Mouse (Mus musculus): ENCODE results near the gene Nt5dc3.

Nt5dc3 gene

DNA sequence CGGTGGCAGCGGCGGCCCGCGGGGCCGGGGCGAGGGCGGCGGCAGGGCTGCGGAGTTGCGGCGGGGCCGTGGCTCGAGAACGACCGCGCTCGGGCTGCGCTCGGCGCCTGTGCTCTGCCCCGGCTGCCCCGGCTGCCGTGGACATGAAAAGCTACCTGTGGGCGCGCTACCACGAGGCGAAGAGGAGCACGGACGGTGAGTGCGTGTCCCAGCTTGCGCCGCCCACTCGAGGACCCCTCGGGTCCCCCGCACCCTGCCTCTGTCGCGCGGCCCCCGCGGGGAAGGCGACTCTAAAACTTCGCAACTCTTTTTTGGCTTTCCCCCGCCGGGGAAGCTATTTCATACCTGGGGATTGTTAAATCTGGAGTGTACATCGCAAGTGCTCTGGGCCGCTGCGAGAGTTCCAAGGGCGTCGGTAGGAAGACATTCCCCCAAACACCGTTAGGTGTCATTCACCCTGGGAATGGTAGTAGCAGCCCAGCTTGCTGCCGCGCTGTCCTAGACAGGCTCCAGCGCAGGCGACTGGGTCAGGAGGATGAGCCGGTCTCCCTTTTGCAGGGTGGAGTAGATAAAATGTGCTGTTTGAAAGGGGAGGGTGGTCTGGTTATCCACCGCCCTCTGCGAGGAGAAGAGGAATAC, 431 bp downstream of the Nt5dc3 start:
- DNase-seq (ENCODE audit: low read depth): no peak

DNA sequence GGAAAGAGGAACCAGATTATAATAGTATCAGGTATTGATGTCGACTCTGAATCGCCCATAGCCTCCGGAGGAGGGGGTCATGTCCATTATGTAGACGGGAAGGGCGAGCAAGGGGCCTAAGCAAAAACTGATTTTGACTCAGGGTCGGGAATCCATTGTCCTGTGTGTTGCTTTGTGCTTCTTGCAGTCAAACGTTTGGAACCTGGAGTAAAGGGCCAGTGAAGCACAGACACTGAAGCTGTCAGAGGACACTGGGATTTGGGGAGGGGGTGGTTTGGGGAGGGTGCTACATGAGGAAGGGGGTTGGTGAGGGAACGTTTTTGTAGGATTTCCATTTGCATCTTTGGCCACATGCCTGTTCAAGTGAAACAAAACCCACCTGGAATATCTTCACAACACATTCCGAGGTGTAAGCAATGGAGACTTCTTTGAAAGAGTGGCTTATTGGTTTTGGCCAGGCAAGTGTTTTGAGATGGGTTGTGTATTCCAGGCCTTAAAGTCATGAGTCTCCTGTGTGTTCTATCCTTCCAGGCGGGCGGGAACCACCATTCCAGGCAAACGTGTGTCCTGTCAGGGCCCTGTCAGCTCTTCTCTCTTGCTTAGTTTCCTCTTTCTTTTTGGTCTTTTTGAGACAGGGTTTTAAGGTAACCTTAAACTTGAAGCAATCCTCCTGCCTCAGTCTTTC, 1.2 kb downstream of the Nt5dc3 start:
- DNase-seq (ENCODE audit: low read depth): no peak

DNA sequence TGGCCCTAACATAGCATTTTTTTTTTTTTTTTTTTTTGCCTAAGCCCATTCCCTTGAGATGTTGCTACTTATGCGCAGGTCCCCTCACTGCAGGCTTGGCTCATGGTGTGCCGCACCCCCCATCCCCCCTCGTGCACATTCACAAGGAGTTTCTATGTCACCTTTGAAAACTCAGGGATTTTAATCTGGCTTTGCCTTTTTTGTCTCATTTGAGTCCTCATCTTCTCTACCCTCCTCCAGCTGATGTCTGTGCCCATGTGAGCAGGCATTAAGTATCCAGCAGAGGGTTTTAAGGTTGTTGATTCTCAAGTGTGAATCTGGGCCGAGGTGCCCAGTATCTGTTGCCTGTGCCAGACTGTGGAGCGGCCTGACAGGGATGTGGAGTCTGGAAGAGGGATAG, 2.8 kb downstream of the Nt5dc3 start:
- DNase-seq (ENCODE audit: low read depth): no peak

DNA sequence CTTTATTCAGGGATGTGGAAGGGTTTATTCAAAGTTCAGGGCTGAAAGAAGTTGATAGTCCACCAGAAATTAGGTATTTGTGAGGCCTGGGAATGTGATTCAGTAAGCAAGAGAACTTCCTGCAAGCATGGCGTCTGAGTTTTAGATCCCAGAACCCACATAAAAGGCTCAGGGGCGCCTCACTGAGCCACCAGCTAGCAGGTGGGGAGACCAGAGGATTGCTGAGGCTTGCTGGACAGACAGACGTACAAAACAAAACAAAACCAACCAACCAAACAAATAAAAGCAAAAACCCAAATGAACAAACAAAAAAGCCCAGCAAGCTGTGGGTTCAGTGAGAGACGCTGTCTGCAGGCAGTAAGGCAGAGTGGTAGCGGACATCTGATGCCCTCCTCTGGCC, 3.9 kb downstream of the Nt5dc3 start:
- no peak for DNase-seq (ENCODE audit: low read depth)

DNA sequence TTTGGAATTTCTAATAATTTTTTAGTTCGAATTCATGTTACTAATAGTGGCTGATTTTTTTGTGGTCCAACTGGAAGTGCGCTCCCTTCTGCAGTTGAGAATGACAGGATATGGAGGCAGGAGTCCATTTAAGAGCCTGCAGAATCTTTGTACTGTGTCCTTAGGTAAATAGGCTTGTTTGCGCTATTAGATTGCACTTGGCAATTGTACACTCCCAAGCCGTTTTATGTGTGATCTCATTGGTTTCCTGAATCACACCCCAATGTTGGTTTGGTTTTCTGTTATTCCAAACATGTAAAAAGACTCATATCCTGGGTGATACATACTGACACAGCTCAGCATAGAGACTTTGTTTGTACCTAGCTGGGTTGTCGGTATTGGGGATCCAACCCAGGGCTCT, 4.8 kb downstream of the Nt5dc3 start:
- no peak for DNase-seq (ENCODE audit: low read depth)

DNA sequence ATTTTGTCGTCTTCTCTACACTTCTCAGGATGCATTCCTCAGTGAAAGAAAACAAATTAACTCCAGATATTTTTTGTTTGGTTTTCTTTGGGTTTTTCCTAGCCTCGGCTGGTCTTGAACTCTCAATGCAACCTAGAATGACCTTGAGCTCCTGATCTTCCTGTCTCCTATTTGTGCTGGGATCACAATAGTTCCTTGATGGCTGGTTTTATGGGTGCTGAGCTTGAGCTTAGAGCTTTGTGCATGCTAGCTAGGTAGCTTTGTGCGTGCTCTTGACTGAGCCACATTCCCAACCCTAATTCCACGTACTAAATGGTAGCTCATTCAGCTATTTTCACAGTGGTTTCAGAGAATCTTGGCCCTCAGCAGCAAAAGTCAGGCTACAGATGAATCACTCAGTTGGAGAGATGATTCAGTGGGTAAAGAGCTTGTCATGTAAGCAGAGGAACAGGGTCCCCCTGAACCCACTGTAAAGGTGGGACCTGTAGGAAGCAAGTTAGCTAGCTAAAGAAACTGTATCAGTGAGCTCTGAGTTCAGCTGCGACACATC, 5.4 kb downstream of the Nt5dc3 start:
- no peak for DNase-seq (ENCODE audit: low read depth)

DNA sequence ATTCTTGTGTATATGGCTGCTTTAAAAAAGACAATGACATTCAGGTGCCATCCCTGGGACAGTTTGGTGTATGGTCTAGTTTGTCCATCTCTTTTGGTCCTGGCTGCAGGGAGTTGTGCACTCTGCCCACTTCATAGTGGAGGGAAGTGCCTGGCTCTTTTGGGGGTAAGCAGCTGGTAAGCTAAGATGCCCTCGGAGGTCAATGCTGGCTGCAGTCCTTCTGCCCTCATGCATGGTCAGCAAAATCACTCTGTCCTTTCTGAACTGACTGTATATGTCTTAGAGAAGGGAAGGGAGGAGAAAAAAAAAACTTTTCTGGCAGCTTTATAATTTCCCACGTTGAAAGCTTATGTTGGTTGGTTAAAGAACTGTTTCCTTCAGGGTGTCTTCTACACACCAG, 6.6 kb downstream of the Nt5dc3 start:
- DNase-seq (ENCODE audit: low read depth): no peak

DNA sequence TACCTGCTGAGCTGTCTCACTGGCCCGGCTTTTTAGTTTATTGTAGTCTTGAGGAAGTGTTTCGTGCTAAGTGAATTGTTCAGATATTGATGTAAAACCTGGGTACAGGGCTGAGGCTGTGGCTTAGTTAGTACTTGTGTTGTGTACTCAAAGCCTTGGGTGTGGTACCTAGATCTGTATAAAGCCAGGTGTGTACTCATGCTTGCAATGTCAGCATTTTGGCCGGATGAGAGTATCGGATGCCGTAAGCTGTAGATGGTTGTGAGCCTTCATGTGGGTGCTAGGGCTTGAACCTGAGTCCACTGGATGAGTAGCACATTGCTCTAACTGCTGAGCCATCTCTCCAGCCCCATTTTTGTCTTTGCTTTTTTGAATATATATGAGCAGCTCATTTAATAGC, 7.3 kb downstream of the Nt5dc3 start:
- DNase-seq (ENCODE audit: low read depth): no peak

DNA sequence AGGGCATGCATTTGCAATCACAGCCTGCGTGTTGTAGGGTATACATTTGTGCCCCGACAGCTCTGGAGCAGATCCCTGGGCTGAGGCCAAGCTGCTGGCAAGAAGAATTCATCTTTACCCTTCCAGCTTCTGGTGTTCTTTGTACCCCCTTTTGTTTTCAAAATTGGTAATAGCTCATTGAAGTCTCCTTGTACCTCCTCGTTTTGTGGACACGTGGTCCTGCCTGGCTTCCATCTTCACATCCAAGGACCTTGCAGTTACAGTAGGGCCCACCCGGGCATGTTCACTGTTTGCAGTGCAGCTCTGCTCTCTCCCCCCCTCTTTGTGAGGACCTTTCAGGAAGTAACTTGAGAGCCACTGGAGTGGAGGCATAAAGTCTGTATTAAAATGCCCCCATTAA, 9.4 kb downstream of the Nt5dc3 start:
- no peak for DNase-seq (ENCODE audit: low read depth)

DNA sequence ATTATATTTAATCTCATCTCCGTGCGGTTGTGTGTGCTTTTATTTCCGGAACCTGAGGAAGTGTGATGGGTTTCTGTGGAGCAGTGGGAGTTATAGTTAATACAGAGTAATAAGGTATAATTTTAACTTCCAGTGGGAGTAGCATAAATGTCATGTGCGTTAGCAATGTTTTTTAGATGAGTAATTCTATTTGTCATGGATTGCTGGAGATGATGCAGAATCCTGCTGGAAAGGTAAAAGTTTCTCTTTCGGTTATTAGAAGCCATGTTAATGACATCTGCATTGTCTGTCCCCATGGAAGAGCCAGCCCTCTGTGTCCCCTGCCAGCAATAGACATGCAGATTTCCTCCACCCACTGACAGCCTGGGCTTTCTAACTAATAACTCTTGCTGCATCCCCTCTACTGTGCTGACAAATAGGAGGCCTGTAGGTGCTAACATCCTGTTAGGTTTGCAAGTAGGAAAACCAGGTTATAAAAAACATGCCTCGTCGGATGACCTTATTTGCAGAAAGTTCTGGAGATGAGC, 10.4 kb downstream of the Nt5dc3 start:
- no peak for DNase-seq (ENCODE audit: low read depth)

DNA sequence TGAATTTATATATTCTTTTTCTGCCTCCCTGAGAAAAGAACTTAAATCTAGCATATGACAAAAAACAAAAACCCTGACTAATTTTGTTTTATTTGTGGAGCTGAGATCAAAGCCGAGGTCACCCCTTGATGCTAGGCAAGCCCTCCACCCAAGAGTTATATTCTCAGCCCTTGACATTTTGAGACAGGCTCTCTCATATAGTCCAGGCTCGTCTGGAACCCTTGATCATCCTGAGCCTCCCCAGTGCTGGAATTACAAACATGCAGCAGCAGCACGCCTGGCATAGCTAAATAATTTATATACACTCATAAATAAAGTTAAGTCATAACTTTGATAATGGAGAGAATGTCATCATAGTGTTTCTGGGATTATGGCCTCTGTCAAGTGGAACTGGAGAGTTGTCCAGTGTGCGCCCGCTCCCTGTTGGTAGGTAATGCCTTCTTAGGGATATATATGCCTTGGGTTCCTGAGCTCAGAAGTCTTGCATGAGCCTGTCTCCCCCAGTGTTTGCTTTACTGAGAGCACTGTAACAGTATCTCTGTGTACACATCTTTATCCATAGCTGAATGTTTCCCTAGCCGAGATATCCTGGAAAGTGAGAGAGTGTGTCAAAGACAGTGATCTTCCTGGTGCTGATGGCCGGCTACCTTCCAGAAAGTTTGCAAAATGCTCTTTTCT, 12.8 kb downstream of the Nt5dc3 start:
- no peak for DNase-seq (ENCODE audit: low read depth)

DNA sequence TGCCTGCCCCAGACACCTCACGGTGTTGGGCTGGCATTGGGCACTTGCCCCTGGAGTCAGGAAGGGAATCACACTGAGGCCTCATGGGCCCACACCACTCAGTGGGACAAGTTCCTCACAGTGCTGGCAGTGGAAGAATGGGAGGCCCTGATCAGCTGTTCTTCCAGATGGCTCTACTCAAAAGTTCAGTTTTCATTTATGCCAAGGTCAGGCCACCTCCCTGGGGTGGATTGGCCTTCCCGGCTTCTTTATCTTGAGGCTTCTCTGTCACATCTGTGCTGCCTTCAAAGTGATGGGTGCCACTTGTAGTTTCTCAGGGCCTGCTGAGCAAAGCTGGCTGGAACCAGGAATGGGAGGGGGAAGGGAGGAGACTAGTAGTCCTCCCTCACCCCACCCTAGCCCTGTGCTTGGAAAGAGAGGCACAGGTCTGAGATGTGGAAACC, 14.7 kb downstream of the Nt5dc3 start:
- no peak for DNase-seq (ENCODE audit: low read depth)

DNA sequence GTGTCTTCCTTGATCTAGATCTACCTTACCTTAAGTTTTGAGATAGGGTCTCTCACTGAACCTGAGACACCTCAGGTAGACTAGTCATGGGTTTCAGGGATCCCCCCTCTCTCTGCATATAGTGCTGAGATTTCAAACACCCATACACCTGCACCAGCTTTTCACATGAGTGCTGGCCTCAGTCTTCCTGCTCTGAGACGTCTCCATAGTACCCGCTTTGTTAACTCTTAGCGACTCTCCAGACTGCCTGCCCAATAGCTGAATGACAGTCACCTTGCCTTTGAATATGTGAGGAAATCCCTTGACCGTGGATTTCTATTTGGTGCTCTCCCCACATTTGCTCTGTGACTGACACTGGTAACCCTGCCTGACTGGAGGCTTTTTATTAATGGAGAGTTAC, 15.4 kb downstream of the Nt5dc3 start:
- no peak for DNase-seq (ENCODE audit: low read depth)

DNA sequence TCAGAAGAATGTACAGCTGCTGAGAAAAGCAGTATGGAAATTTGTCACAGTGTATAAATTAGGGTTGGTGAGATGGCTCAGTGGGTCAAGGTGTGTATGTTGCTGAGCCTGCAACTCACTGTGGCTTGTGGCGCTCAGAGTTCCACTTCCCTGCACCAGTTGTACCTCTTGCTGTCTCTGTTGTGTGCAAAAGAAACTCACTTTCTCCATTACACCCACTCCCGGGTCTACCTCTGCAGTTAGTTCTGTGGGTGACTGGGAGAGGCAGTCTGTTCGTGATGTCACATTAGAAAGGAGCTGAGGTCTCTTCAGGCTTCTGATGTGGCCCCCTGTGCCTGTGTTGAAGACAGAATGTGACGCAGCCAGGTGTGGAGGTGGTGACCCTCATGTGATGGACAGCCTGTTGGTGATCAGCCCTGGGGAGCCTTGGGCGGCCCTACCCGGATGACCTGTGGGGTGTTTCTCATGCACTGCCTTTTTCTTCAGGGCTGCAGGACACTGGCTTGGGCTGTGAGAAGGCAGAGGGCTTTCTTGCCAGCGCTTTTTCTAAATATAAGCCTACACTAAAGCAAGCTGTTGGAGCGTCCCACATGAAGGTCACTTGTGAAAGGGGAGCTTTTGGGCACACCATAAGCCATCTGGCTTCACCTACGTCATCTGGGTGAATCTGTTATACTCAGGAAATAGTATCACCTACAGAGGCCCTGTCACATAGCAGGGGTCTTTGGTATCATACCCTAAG, 16.2 kb downstream of the Nt5dc3 start:
- DNase-seq (ENCODE audit: low read depth): no peak

DNA sequence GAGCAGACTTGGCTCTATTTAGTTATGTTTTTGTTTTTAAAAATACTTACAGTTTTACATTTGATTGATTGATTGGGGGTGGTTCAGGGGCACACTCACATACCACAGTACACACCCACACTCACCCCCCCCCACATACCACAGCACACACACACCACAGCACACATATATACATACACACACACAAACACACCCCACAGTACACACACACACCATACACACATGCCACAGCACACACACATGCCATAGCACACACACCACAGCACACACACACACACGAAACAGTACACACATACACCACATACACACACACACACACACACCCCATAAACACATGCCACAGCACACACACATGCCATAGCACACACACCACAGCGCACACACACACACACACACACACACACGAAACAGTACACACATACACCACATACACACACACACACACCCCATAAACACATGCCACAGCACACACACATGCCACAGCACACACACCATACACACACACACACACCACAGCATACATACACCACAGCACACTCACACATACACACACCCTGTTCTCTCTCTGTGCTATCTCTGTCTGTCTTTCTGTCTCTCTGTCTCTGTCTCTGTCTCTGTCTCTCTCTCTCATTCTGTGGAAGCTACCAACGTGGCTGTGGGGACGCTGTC, 17.4 kb downstream of the Nt5dc3 start:
- no peak for DNase-seq (ENCODE audit: low read depth)

DNA sequence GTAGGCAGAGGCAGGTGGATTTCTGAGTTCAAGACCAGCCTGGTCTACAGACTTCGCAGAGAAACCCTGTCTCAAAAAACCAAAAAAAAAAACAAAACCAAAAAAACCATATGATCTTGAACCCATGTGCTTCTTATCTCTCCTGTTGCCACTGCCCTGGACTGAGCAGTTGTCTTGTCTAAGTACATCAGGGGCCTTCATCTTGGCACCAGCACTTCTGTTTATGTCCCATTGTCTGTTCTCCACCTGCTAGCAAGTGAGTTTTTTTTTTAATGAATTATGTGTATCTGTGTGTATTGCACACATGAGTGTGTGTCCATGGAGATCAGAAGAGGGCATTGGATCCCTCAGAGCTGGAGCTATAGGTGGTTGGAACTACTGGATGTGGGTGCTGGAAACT, 28.6 kb downstream of the Nt5dc3 start:
- no peak for DNase-seq (ENCODE audit: low read depth)

DNA sequence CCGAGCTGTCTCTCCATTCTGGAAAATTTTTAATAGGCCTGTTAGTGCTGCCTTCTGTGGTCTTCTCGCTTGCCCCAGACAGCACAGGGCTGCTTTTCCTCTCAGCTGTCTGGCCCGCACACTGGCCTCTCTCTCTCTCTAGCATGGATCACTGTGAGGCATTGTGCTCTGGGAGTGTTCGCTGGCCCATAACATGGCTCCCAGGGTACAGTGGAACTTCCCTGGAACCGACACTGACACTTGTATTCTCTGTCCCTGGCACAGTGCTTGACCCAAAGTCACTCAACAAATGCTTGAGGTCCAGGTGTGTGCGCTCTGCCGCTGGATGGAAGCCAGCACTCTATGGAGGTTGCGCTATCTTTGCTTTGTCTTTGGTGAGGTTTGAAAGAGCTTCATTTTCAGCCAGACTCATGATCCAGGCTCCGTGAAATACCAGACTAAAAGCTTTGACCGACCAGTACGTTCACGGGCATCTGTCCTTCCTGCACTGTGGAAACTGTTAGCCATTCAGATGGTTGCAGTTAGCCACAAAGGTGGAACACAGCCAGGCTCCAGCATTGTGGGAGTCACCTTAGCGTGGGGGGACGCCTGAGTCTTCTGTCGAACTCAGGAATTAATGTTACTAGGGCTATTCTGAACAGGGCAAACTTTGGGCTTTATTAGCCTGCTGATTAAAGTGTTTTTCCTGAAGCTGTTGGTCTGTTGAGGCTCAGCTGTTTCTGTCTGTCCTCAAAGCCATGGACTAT, 29.4 kb downstream of the Nt5dc3 start:
- no peak for DNase-seq (ENCODE audit: low read depth)

DNA sequence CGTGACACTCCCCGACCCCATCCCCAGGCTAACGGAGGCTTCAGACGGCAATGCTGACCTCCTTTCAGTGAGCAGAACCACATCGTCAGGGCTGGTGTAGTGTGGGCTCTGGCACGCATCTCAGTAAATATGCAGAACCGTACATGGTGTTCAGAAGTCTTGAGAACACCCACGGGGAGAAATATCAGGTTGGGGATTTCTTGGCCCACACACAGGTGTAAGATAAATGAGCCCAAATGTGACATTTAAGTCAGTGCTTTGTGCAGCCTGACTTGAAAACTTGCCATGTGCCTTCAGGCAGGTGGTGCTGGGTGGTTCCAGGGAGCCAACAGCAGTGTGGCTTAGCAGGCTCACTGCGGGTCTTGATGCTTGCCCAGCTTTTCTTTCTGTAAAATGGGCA, 31.2 kb downstream of the Nt5dc3 start:
- no peak for DNase-seq (ENCODE audit: low read depth)

DNA sequence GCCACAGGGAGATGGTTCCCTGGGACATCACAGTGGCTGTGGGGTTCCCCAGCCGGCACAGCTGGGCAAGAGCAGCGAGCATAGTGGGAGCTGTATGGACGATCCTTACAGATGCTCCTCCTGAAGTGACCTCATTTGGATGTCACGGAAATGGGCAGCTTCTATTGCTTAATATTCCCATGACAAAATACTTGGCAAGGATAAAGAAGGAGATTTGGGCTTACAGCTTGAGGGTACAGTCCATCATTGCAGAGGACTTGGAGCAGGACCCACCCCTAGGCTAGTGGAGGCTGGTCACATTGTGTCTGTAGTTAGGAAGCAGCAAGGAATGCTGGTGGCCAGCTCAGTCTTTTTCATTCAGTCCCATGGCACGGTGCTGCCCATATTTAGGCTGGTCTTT, 31.8 kb downstream of the Nt5dc3 start:
- no peak for DNase-seq (ENCODE audit: low read depth)

DNA sequence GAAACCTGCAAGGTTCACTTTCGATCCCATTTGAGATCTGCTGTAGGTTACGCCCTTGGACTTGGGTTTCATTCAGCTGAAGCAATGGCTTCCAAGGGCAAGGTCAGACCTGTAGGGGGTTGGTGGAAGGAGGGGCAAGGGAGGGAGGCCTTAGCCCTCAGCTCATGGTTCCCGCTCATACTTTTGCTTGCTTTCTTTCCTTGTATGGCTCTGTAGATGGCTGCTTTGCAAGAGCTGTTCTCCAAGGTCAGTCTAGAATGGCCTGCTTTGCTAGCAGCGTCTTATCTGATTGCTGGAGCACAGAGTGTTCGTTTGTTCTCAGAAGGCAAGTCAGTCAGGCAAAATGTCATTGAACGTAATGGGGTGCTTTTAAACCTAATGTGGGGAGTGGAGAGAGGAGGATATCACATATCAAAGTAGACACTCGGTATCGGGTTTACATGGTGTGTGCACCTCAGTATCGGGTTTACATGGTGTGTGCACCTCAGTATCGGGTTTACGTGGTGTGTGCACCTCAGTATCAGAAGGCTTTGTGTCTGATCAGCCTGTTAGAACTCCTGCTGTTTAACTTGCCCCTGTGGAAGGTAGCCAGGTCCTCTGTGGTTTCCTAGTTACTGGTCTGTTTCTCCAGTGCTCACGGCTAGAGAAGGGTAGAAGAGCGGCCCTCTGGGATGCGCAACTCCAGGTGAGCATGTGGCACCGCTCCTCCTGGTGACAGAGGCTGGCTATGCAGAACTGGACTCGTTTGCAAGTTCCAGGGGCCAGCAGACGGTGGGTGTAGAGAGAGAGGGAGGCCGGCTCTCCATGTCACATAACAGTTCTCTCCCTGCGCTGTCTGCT, 35.7 kb downstream of the Nt5dc3 start:
- DNase-seq (ENCODE audit: low read depth): no peak

Data from naive thymus-derived CD4-positive, alpha-beta T cell, adult 2 months (primary cell).